Mouse (Mus musculus): ENCODE measurements around the gene Spred2.
A peak's percentile ranks its signal among the peaks of the same experiment; 100 is the strongest.

Gene Spred2

DNA sequence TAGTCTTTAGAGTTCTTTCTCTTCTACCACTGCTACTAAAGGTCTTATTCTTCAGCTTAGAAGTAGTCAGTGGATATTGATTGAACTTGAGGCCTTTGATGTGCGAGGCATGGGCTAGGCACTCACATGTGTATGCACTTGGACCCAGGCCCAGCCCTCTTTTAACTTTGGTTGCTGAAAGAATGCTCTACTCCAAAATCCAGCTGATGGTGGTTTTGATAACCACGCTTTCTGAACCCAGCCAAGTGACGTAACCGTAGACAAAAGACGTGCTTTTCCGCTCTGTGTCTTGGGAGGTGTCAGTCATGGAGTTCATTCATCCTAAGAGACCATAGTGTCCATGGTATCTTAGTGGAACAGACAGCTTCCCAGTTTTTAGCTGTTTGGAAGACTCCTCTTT lies 57.9 kb downstream of the Spred2 start:
- TF ChIP-seq GATA4 (IDR thresholded peaks at IDR 0.05; ENCODE audit: insufficient replicate concordance, low read length): no peak

DNA sequence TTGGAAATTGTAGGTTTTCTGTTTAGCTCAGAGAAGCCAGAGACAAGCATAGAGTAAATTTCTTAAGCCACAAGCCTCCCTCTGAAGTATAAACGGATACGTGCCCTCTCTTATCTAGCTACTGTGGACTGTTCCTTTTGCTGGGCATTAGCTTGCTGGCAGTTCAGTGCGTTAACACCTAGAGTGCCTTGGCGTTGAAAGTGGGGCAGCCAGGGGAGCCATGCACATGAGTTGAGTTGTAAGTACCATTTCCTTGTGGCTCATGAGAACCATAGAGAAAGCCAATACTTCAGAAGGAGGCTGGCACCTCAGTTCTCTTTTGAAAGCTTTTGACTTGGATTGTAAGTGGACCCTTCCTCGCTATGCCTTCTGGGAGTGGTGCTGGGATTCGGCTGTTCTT lies 58.6 kb downstream of the Spred2 start:
- no peak for TF ChIP-seq GATA4 (IDR thresholded peaks at IDR 0.05; ENCODE audit: insufficient replicate concordance, low read length)

DNA sequence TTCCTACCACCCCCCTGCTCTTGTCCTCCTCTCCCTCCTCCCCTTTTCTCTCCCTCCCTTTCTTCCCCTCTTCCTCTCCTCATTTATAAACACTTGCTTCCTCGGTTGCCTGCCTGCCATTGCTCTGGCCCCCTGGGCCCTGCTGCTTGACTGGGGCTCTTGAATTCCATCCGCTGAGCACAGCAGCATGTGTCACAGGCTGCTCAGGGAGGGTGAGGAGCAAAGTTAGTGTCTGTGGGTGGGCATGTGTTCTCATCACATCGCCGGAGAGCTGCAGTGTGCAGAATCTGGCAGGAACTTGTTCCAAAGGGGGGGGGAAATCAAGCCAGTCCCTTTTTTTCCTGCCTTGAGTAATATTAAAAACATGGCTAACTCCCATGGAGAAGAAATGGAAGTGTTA lies 59.1 kb downstream of the Spred2 start:
- no peak for TF ChIP-seq GATA4 (IDR thresholded peaks at IDR 0.05; ENCODE audit: insufficient replicate concordance, low read length)

- TF ChIP-seq GATA4 (IDR thresholded peaks at IDR 0.05; ENCODE audit: insufficient replicate concordance, low read length): no peak
These were observed 59.9 kb downstream of the Spred2 start for GRCm38 (mm10) chr11:19984029-19984428.

- no peak for TF ChIP-seq GATA4 (IDR thresholded peaks at IDR 0.05; ENCODE audit: insufficient replicate concordance, low read length)
These were observed 61.2 kb downstream of the Spred2 start for GRCm38 (mm10) chr11:19985283-19985854.

- TF ChIP-seq GATA4 (IDR thresholded peaks at IDR 0.05; ENCODE audit: insufficient replicate concordance, low read length): no peak
These were observed 62.3 kb downstream of the Spred2 start for GRCm38 (mm10) chr11:19986443-19986861.

GRCm38 (mm10) chr11:19986871-19987755 lies 62.9 kb downstream of the Spred2 start:
- TF ChIP-seq GATA4 (IDR thresholded peaks at IDR 0.05; ENCODE audit: insufficient replicate concordance, low read length): peak; percentile 36; the same call in 1 of the 2 replicates

- no peak for TF ChIP-seq GATA4 (IDR thresholded peaks at IDR 0.05; ENCODE audit: insufficient replicate concordance, low read length)
These were observed 63.5 kb downstream of the Spred2 start for GRCm38 (mm10) chr11:19987756-19988091.

- no peak for TF ChIP-seq GATA4 (IDR thresholded peaks at IDR 0.05; ENCODE audit: insufficient replicate concordance, low read length)
These were observed 64.0 kb downstream of the Spred2 start for GRCm38 (mm10) chr11:19988224-19988623.

- TF ChIP-seq GATA4 (IDR thresholded peaks at IDR 0.05; ENCODE audit: insufficient replicate concordance, low read length): no peak
These were observed 64.5 kb downstream of the Spred2 start for GRCm38 (mm10) chr11:19988631-19989030.

DNA sequence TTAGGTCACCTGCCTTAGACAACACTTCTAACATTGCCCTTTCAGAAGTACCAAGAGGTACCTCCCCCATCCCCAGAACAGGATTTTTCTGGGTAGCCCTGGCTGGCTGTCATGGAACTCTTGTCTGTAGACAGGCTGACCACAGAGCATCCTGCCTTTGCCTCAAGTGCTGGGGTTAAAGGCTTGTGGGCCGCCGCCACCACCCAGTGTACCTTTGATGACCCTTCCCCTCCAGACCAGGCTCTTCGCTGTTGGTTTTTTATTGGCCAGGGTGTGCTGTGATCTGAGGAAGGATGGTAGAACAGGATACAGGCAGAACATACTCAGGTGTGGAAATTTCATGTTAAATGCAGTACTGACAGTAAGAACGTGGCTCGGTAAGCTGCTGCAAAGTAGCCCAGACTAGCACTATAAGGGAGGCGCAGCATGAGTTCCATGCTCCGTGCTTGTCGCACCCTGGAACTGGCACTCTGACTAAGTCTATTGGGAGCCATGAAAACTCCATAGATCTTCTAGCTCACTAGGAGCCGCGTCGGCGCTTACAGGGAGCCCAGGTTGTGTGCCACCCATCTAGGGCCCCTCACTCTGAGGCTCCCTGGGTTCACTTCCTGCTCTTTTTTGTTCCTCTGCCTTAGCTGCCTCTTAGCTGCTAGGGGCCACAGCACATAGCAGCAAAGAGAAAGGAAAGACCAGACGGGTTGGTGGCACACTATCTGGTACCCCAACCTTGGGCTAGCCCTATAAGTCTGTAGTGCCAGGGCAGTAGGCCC lies 65.2 kb downstream of the Spred2 start:
- no peak for TF ChIP-seq GATA4 (IDR thresholded peaks at IDR 0.05; ENCODE audit: insufficient replicate concordance, low read length)

DNA sequence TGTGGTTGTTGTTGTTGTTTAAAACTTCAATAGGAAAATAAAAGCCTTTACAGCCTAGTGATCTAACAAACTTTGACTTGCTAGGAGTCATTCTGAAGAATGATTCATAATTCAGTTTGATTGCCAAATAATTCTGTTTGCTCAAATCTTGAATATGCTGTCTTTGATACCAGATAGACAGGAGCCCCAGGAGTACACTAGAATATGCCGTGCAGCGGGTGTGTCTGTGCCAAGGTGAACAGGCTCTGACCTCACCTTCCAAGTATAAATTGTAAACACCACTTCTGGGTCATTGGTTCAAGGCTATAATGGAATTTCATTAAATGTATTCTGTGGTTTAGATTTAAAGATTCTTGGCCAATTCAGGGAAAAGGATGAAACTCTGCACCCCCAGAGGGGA lies 66.6 kb downstream of the Spred2 start:
- no peak for TF ChIP-seq GATA4 (IDR thresholded peaks at IDR 0.05; ENCODE audit: insufficient replicate concordance, low read length)

DNA sequence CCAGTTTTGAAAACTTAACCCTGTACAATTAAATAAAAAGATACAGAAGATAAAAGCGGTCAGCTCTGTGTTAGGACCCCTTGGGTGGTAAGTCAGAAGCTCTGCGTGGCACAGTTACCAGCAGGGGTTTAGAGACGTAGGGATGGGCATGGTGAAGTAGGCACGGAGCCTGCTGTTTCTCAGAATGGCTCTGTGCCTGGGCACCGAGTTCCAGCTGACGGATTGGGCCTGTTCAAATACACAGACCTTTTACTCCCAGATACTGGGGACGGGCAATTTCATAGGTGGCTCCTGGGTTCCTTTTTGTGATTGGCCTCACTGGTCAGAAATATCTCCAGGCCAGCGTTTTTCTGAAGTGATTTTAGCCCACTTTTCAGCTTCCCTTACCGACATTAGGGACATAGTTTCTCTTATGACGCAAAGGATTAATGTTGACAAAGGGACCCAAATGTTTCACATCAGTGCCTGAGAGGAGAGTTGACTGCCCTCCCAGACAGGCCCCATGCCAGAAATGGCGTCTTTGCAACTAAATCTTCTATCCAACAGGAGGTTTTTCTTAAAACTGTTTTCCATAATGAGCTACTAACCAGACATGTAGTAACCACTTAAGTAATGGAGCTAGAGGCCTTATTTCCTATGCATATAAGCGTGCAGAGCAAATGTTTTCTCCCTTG lies 67.3 kb downstream of the Spred2 start:
- TF ChIP-seq GATA4 (IDR thresholded peaks at IDR 0.05; ENCODE audit: insufficient replicate concordance, low read length): no peak

- TF ChIP-seq GATA4 (IDR thresholded peaks at IDR 0.05; ENCODE audit: insufficient replicate concordance, low read length): no peak
These were observed 68.4 kb downstream of the Spred2 start for GRCm38 (mm10) chr11:19992341-19993281.

Data from liver, adult (tissue).